Mouse (Mus musculus) intestine, postnatal 0 days (tissue): ENCODE measurements around the gene Arhgap15. TPM values are rescaled to one million over a fixed set of nuclear protein-coding genes. Genes with fewer than 3 reads are reported as not detected.

Experiments
- ATAC-seq: fragments of 200-750 bp; cut with Nextera tagmentation; 2 replicates; pipeline ENCODE4 v1.8.0; 2017; ENCODE audit warnings: mild to moderate bottlenecking, moderate TSS enrichment, moderate library complexity
- H3K27ac ChIP-seq: fragments of 300-500 bp; sonication (generic); 2 replicates; pipeline ENCODE4 v1.5.1; 2014; ENCODE audit warnings: mild to moderate bottlenecking, low read depth, low read length, moderate library complexity
- H3K27me3 ChIP-seq: fragments of 300-500 bp; sonication (generic); replicated peaks from 2 replicates; pipeline ENCODE4 v1.6.1; 2014; ENCODE audit warnings: low read length, mixed read lengths; ENCODE audit not compliant: control insufficient read depth, insufficient read depth
- H3K36me3 ChIP-seq: fragments of 300-500 bp; sonication (generic); 2 replicates; pipeline ENCODE4 v1.6.1; 2014; ENCODE audit warnings: mild to moderate bottlenecking, moderate library complexity; ENCODE audit not compliant: control insufficient read depth, insufficient read depth
- H3K4me1 ChIP-seq: fragments of 300-500 bp; sonication (generic); replicated peaks from 2 replicates; pipeline ENCODE4 v1.6.1; 2014; ENCODE audit warnings: antibody characterized with exemption, low read length, mixed read lengths; ENCODE audit not compliant: control insufficient read depth, insufficient read depth
- H3K4me2 ChIP-seq: fragments of 300-500 bp; sonication (generic); replicated peaks from 2 replicates; pipeline ENCODE4 v1.6.1; 2014; ENCODE audit warnings: low read depth, mild to moderate bottlenecking, moderate library complexity
- H3K4me3 ChIP-seq: fragments of 300-500 bp; sonication (generic); 2 replicates; pipeline ENCODE4 v1.5.1; 2014; ENCODE audit warnings: low read depth, low read length
- H3K9ac ChIP-seq: fragments of 300-500 bp; sonication (generic); 2 replicates; pipeline ENCODE4 v1.6.1; 2014; ENCODE audit warnings: mild to moderate bottlenecking, low read depth, low read length
- H3K9me3 ChIP-seq: fragments of 300-500 bp; sonication (generic); 2 replicates; pipeline ENCODE4 v1.6.1; 2016; ENCODE audit warnings: mixed run types; ENCODE audit not compliant: control insufficient read depth
- CTCF ChIP-seq: sonication (generic); IDR thresholded peaks from 2 replicates; pipeline ENCODE4 v1.5.1; 2016; ENCODE audit warnings: low read depth, mild to moderate bottlenecking, control low read depth, antibody characterized with exemption, moderate library complexity
- WGBS: fragments of 180-500 bp; shearing (Covaris S2); extraction: QIAGEN DNeasy Blood & Tissue Kit; methylation state at CpG from one replicate; pipeline ENCODE4 v1.1.7; 2014; 5-methylcytosine and 5-hydroxymethylcytosine counted together
- polyA plus RNA-seq: library from polyadenylated mRNA; unstranded; fragments of >200 nt; fragmentation: Nextera tagmentation; extraction: Ambion mirVana; gene quantifications from 2 replicates; pipeline ENCODE4 v1.2.1, GENCODE M21; 2015

The Arhgap15 gene
- polyA plus RNA-seq, 1 experiment from 2014 or later, result 0.80 TPM

DNA sequence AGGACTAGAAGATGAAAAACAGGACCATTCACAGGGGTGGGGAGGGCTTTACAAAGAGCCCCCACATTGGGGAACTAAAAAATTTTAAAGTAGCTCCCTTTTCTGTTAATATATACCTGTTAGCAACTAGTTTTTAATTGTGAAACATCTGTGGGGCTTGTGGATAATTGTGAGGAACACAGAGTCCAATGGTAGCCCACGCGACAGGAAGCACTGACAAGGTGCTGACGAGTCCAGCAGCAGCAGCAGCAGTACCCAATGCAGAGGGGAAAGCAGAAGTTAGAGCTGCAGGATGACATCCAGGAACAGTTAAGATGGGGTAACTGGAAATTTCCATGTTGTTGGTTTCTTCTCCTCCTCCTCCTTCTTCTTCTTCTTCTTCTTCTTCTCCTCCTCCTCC lies 585.4 kb downstream of the Arhgap15 start:
- Histone ChIP-seq H3K9me3 (no peaks in the 10 kb centered on the region), H3K4me2 (no peak overlapping the region), H3K4me1 (no peaks in the 10 kb centered on the region), H3K27me3 (no peaks in the 10 kb centered on the region), H3K4me3 (no peak overlapping the region), H3K9ac (no peak overlapping the region), H3K36me3 (no peaks in the 10 kb centered on the region), H3K27ac (no peak overlapping the region)
- no peak for TF ChIP-seq CTCF
- WGBS, result 79% methylated on average over 3 of the region's 3 CpGs
- ATAC-seq, result no peak

DNA sequence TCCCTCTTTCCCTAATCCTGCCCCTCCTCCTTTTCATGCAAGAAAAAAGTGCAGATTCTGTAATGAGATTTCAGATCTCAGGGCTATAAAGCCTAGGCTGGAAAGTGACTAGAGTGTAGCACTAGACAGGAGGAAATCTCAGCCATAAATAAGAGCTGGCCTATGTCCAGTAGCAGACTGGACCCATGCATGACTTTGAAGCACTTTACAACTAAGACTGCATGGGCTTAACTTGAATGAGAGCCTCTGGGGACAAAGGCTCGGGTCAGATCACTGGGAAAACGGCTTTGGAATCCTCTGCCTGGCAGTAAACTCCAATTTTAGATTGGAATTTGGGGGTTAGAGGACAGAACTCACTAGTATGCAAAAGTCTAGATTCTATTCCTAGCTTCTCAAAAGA lies 585.9 kb downstream of the Arhgap15 start:
- H3K27me3 ChIP-seq, result no peaks in the 10 kb centered on the region
- no peak overlapping the region for H3K9ac ChIP-seq
- TF ChIP-seq CTCF, result no peak
- no peak for ATAC-seq
- H3K9me3 ChIP-seq, result no peaks in the 10 kb centered on the region
- WGBS, result 30% methylated on average over 2 of the region's 2 CpGs
- no peak overlapping the region for H3K4me3 ChIP-seq
- H3K4me2 ChIP-seq, result no peak overlapping the region
- no peak overlapping the region for H3K27ac ChIP-seq
- H3K36me3 ChIP-seq, result no peaks in the 10 kb centered on the region
- H3K4me1 ChIP-seq, result no peaks in the 10 kb centered on the region

DNA sequence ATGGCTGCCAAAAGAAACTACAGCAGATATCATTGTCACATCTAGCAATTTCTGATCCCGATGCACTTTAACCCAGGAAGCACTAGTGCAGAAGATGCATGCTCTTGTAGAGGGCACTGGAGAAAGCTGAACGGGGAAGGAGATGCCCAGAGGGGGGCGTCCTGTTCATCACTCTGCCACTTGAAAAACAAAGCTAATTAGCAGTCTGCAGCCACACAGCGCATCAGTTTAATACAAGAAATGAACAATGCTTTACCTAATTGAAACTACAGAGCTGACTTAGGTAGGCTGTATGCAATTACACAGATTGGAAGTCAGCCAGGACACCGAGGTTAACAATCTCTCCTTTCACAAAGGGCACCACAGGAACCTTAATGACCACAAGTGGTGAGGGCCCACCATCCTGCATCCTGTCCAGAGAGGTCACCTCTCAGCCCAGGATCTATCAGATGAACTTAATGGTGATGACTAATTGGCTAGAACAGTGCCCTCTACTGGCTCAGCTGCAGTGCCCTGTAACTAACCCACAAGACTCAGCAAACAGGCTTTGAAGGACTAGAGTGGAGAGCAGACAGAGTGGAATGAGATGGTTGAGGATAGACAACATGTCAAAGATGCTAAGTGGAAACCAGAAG lies 588.2 kb downstream of the Arhgap15 start:
- no peaks in the 10 kb centered on the region for H3K9me3 ChIP-seq
- no peak overlapping the region for H3K9ac ChIP-seq
- no peak for ATAC-seq
- no peak overlapping the region for H3K4me2 ChIP-seq
- no peaks in the 10 kb centered on the region for H3K27me3 ChIP-seq
- 84% methylated on average over 5 of the region's 5 CpGs for WGBS
- H3K36me3 ChIP-seq, result no peaks in the 10 kb centered on the region
- H3K4me3 ChIP-seq, result no peak overlapping the region
- no peak overlapping the region for H3K27ac ChIP-seq
- H3K4me1 ChIP-seq, result no peaks in the 10 kb centered on the region
- peak; percentile 48 for TF ChIP-seq CTCF

DNA sequence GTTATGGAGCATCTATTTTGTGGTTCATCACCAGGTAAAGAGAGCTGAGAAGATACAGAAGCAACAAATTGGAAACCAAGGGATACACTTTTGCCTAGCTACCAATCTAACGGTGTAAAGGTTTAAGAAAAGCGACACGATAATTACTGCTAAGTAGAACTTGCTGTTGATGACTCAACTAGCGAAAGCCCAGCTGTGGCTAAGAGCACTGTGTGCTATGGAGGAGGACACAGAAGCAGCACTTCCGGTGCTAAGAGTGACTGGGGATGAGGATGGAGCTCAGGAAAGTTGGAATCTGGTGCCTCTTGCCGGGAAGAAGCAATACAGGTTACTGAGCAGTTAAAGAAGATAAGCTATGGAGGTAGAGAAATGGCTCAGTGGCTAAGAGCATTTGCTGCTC lies 589.8 kb downstream of the Arhgap15 start:
- Histone ChIP-seq H3K9me3 (no peaks in the 10 kb centered on the region), H3K27me3 (no peaks in the 10 kb centered on the region), H3K4me2 (no peak overlapping the region), H3K36me3 (no peaks in the 10 kb centered on the region), H3K9ac (no peak overlapping the region), H3K27ac (no peak overlapping the region), H3K4me1 (no peaks in the 10 kb centered on the region), H3K4me3 (no peak overlapping the region)
- TF ChIP-seq CTCF, result no peak
- ATAC-seq, result no peak
- 89% methylated on average over 6 of the region's 6 CpGs for WGBS

DNA sequence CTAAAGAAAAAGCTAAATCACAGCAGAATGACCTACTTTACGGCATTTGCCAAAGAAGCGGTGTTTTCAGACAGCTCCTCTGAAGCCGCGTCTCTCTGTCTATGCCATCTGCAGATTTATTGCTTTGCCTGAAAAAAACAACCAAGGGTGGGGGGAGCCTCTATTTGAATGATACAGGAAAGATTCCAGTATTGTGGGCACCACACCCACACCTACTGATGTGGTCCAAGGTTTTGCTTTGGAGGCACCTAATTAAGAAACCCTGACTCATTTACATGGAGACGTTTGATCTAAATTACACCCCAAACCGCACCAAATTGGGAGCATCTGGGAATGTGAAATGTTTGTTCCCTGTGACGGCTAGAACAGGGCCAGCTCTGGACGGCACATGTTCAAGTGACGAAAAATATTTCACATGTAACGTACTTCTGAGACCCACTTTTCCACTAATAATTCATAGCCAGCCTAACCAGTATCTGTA lies 592.5 kb downstream of the Arhgap15 start:
- WGBS, result 82% methylated on average over 10 of the region's 10 CpGs
- no peak for ATAC-seq
- no peak overlapping the region for H3K27ac ChIP-seq
- TF ChIP-seq CTCF, result no peak
- H3K36me3 ChIP-seq, result no peaks in the 10 kb centered on the region
- H3K9ac ChIP-seq, result no peak overlapping the region
- no peak overlapping the region for H3K4me3 ChIP-seq
- H3K27me3 ChIP-seq, result no peaks in the 10 kb centered on the region
- no peaks in the 10 kb centered on the region for H3K9me3 ChIP-seq
- no peaks in the 10 kb centered on the region for H3K4me1 ChIP-seq
- H3K4me2 ChIP-seq, result no peak overlapping the region

DNA sequence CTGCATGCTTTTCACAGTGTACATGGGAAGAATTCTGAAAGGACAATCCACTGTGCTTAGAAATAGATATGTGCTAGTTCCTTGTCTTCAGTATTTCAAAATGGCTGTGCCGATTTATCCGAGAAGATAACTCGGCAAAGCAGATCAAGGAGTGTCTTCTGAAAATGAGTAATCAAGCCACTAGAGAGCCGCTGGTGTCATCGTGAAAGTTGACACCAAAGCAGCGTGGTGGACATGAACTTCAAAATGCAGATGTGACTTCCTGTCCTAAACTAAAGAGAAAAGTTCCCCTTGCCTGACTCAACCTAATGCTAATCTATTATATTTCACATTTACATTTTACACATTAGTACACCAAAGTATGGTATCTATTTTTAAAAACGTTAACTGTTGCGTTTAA lies 596.2 kb downstream of the Arhgap15 start:
- Histone ChIP-seq H3K27me3 (no peaks in the 10 kb centered on the region), H3K27ac (no peak overlapping the region), H3K9ac (no peak overlapping the region), H3K36me3 (no peaks in the 10 kb centered on the region), H3K4me1 (no peaks in the 10 kb centered on the region), H3K4me3 (no peak overlapping the region), H3K9me3 (no peaks in the 10 kb centered on the region), H3K4me2 (no peak overlapping the region)
- no peak for ATAC-seq
- 92% methylated on average over 8 of the region's 8 CpGs for WGBS
- TF ChIP-seq CTCF, result no peak
